Mouse (Mus musculus) embryo, embryonic 10.5 days (tissue): ENCODE data around the gene Slc10a7.
A peak's percentile ranks its signal among the peaks of the same experiment; 100 is the strongest.
"Not testable (repeated sequence)": the region's sequence is repeated elsewhere in the genome, so short reads cannot be mapped to it uniquely, and the experiment has no call there.

Source experiments
- DNase-seq: peaks from one replicate; pipeline ENCODE4 v3.0.0-alpha.2; 2015; ENCODE audit warnings: low spot score

The Slc10a7 gene

GRCm38 (mm10) chr8:78668206-78668605 lies 159.1 kb downstream of the Slc10a7 start:
- DNase-seq, result no peak

- DNase-seq, result no peak
These were observed 161.1 kb downstream of the Slc10a7 start for GRCm38 (mm10) chr8:78670241-78670640.

DNA sequence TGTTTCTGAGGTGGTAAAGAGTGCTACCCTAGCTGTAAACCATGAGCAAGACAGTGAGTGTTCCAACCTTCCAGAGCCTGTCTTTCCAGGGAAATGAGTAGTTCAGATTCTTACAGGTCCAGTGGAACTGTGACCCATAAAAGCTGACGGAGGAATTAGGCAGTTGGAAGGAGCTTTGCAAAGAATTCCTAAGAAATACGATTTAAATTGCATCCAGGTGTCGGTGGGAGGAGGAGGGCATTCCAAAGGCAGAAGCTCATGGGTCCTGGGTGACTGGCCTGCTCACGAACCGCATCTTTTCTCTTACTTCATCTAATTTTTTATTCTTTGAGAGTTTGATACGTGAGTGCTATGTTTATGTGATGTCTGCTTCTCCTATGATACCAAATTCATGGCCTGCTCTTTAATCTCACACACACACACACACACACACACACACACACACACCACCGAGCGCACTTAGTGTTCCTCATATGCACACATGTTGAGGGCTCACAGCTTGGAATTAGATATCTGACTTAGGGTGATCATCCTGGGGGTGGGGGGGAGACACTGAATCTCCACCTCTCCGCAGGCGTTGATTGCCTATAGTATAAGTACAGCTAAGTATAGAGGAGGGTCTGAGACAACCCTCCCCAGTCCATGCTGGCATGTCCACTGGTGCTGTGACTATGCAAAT lies 169.5 kb downstream of the Slc10a7 start:
- peak; percentile 65 for DNase-seq

GRCm38 (mm10) chr8:78690795-78691194 lies 181.6 kb downstream of the Slc10a7 start:
- peak; percentile 23 for DNase-seq

DNA sequence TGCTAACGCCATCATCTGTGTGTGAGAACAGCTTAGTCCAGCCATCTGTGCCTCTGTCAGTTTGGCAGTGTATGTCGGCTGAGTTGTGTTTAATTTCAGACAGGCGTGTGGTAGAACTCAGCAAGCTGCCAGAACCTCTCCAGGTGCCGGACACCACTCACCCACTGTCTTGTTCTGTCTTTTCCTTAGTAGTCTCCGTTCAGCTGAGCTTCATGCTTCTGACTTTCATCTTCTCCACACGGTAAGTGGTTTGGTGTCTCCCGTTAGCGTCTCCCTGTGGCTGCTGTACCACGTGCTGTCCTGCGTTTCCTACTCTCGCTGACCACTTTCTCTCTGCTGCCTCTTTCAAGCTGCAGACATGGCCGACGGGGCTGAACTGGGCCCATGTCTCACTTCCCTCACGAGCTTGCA lies 189.2 kb downstream of the Slc10a7 start:
- DNase-seq, result no peak

DNA sequence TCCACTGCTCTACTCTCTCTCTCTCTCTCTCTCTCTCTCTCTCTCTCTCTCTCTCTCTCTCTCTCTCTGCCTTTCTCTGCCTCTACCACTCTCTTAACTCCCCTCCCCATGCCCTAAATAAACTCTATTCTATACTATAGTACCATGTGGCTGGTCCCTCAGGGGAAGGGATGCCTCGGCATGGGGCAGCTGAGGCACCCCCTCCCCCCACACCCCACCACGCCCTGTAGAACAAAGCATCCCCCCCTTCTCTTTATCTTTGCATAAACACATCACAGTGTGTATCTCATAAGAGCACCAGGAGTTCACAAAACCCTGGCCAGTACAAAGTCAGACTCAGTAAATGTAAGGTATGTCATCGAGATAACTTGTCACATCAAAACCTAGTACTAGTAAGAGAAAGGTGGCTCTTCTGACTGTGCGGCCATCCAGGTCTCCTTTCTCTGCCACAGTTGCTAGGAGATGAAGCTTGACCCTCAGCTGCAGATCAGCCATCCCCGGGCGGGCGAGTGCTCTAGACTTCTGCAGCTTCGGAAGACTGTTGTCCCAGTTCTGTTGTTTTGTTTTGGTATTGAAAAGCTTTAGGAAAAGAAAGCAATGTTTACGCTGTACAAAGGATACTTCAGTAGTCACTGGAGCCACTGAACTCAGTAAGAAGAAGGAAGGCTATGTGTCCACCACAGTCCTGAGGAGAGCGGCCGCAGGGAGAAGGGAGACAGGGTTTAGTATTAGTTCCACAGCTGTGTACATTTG lies 194.1 kb downstream of the Slc10a7 start:
- peak; percentile 12 for DNase-seq

DNA sequence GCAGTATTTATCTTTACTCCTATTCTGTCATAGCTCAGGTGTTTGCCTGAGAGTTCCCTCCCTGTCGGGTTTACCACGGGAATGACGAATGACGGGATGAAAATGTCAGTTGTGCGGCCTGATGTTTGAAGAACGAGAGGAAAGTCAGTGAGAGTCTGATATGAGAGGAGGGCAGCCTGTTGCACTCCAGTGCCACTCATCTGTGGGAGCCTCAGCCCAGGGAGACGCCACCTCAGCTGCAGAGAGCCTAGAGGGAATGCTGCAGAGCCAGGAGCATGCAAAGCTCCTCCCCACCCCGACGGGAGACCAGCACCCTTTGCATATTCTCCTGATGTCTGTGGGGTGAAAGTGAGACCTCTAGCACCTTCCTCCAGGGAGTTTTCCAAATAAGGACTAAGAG lies 196.8 kb downstream of the Slc10a7 start:
- DNase-seq, result no peak

DNA sequence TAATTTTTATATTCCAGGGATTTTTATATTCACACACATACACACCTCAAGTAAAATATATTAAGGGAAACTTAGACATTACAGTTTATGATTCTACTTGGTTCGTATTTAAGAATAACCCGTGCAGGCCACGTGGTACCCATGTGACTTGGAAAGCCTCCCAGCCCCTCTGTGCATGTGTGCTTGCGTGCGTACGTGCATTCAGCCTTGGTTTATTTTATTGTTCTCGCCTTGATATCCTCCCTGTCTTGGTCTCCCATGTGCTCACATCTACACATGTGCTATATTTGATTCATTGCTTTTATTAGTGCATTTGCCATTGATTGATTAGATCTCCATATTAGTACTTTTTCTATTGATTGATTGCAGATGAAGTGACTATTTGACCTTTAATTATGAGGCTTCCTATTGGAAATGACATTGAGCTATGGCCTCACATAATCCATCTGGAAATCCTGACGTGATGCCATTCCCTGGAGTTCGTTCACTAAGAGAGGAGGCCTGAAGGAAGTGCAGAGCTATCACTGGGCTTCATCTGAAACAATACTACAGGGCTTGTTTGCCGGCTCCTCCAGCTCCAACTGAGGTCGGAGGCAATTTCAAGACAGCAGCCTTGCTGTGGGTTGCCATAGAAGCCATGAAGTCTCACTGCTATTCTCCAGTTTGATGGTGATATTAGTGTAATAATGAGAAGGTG lies 200.9 kb downstream of the Slc10a7 start:
- no peak for DNase-seq

DNA sequence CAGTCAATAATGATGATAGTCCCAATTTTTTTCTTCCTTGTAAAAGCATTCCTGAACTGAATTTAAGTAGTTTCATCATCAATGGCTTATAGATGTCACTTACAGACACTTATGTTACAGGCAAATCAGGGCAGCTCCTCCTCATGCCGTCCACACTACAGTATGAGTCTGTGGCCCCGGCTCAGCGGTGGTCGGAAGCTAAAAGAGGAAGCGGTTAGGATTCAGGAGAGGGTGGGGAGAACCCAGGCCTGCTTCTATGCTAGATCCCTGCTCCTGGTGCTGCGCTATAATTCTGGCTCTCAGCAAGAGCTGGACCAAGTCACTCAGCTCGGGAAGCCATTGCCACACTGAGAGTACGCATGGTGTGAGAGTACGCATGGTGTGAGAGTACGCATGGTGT lies 201.8 kb downstream of the Slc10a7 start:
- no peak for DNase-seq

- no peak for DNase-seq
These were observed 205.7 kb downstream of the Slc10a7 start for GRCm38 (mm10) chr8:78714880-78715279.

DNA sequence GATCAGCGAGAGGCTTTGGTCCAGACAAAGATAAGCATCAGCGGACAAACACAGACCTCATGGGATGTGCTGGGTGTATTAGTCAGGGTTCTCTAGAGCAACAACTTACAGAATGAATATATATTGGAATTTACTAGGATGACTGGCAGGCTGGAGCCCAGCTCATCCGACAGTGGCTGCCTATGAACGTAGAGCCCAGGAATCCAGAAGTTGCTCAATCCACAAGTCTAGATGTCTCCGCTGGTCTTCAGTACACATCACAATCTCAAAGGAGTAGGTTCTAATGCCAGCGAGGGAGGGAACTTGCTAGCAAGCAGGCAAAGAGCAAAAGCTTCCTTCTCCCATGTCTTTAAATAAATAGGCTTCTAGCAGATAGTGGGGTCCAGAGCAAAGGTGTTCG lies 207.4 kb downstream of the Slc10a7 start:
- no peak for DNase-seq

- DNase-seq, result not testable (repeated sequence)
These were observed 208.0 kb downstream of the Slc10a7 start for GRCm38 (mm10) chr8:78717191-78717590.

DNA sequence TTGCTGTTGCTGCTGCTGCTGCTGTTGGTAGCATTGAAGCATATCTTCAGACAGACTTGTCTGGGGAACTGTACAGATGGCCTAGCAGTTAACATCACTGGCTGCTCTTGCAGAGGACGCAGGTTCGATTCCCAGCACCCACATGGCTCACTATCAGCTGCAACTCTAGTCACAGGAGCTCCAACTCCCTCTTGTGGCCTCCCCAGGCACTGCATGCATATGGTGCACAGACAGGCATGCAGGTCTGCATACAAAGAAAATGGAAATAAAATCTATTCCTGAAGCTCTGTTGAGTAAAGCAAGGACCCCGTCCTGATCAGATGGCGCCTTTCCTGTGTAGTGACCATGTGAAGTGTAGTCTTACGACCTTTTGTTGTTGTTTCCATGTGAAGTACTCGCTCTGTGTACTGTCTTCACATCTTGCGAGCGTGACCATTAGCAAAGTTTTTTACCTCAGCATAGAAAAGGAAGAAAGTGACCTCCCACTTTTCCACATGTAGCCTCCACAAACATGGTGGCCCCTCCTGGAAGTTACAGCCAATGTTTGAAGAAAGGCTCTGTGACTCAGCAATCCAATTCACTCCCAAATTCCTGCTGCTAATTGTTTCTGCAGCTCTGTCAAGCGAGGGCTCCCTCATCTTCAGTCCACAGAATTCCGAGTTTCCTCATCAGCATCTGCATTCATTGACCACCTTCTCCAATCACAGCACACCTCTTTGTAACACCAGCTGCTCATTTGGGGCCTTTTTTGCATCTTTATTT lies 210.3 kb downstream of the Slc10a7 start:
- DNase-seq, result no peak

- peak; percentile 59 for DNase-seq
These were observed 210.9 kb downstream of the Slc10a7 start for GRCm38 (mm10) chr8:78720041-78720414.

- DNase-seq, result no peak
These were observed 212.4 kb downstream of the Slc10a7 start for GRCm38 (mm10) chr8:78721576-78721975.

DNA sequence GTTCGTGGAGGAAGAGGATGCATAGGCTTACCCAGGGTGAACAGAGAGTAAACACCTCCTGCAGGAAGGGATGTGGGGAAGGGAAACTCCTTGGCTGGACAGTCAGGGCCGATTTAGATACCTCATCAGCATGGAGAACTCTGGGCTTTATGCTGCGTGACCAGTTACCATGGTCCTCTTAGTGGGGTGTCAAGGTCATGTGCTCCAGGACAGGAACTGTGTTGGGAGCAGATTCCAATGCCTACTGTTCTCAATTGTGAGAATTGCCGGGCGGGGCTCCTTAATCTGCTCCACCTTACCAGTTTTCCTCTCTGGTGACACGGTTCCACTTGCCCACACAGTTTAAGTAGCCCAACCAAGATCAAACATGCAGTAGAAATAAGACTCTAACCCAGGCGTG lies 213.1 kb downstream of the Slc10a7 start:
- no peak for DNase-seq

DNA sequence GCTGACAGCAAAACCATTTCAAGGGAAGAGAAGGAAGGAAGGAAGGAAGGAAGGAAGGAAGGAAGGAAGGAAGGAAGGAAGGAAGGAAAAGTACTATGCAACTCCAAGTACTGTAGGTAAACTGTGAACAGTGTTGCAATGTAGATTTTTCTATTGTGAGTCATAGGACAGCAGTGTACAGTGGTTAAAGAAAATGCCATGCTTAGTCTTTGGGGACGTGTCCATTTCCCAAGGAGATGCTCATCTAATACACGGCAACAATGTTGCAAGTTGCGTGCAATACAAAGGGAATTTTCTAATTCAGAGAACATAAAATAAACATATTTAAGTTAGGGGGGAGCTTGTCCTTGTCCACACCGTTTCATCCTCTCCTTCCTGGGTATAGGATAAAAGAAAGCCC lies 215.7 kb downstream of the Slc10a7 start:
- DNase-seq, result no peak

DNA sequence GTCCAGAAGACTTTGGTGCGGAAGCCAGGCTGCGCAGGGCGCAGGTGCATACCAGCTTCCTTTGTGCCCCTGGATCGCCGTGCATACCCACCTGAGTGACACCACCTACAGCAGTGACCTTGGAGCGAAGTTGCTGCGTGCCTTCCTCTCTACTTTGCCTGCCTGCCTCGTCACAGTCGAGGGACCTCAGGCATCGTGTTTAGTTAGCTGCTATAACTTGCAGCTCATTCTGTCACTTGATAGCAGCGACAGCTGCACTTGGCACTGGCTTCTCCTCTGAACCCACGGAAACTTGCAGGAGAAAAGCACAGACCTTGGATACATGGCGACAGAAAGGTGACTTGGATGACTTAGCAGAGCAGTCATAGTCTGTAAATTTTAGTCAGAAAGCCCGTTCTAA lies 219.1 kb downstream of the Slc10a7 start:
- DNase-seq, result no peak

DNA sequence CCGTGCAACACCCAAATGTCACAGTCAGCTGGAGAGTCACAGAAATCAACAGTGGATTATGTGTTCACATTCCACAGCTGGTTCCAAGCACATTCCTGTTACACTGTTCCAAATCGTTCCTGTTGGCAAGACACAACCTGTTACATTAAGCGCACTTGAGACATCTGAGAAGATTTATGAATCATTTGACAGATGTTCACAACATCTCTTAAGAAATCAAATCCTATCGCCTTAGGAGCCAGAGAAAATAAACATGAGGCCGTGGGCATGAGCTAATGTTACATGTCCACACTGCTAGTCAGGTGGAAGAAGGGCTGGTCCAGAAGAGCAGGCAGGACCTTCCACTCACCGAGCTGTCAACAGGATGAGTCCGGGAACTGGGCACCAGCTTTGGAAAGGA lies 223.3 kb downstream of the Slc10a7 start:
- DNase-seq, result no peak

DNA sequence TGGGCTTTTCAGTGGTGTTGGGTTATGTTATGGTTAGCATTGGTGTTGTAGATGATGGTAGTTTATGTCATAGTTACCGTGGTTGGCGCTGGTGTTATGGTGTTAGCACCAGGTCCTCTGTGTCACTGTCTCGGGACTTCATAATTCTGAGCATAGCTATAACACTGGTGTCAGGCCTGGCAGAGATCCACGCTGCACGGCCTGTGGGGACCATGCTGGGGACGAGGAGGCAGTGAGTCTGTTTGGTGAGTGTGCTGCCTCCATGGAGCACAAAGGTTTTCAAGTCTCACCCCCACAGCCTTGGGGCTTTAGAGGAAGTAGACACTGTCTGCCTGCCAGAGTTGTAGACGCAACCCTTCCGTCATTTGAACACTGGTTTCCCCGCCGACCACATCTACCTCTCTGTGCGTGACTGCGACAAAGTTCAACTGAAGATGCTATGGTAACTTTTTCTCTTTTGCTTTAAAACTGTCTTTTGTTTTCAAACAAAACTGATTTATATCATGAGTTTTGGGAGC lies 223.9 kb downstream of the Slc10a7 start:
- no peak for DNase-seq

DNA sequence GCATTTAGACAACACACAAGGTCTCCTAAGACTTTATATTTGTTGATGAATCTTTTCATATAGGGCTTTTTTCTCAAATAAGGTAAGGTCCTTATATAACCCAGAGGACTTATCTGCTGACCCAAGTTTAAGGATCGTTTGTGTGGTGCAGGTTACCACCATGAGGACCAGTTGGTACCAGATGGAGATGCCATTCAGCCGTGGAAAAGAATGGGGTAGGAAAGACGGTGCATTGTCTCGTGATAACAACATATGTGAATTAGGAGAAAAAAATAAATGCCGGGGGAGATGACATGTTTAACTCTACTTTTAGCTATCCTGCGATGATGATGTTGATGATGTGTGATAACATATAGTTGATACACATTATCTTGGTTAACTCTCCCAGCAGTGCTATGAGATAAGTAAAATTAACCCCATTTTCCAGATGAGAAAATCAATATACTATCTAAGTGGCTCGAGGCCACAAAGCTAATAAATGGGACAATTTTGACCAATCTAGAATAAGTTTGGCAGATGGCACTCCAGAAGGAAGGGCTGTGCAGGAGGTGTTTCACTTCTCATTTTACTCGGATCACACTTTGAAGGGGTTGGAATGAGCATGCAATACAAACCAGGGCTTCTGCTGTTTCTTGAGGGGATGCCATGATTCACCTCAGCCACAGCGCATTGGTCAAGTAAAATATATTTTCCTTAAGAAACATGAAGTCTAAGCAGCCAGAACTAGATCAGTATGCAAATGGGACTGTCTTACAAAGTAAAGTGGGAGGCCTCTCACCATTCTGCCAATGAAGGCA lies 225.8 kb downstream of the Slc10a7 start:
- no peak for DNase-seq
